Mouse (Mus musculus) granulocyte monocyte progenitor cell, adult 5-6 weeks (primary cell): Measurements from ENCODE around the gene Lcp2. TPM values are rescaled to one million over a fixed set of nuclear protein-coding genes. Genes with fewer than 3 reads are reported as not detected.

Source experiments
- ATAC-seq: replicated peaks from 2 replicates; pipeline ENCODE4 v1.8.0; 2016; ENCODE audit warnings: mild to moderate bottlenecking, moderate TSS enrichment, inconsistent platforms; ENCODE audit not compliant: poor library complexity, severe bottlenecking
- total RNA-seq, 2 experiments: library from RNA; stranded (forward) in 1 of 2; stranded (reverse) in 1 of 2; fragments of 200-712, 200-1000 nt in 1 of 2; fragments of >200 nt in 1 of 2; fragmentation: Nextera tagmentation in 1 of 2; gene quantifications; 2 replicates each; pipeline ENCODE4 v1.2.3; 2014 to 2017

The Lcp2 gene
- total RNA-seq, 2 experiments from 2014 or later: 34.6 to 55.4 TPM

- no peak for ATAC-seq
These were observed 6.7 kb upstream of the Lcp2 start for GRCm38 (mm10) chr11:34040061-34040460.

- ATAC-seq: no peak
These were observed 3.9 kb upstream of the Lcp2 start for GRCm38 (mm10) chr11:34042808-34043207.

- no peak for ATAC-seq
These were observed 820 bp downstream of the Lcp2 start for GRCm38 (mm10) chr11:34047542-34047937.

- ATAC-seq: peak; percentile 30
These were observed 1.8 kb downstream of the Lcp2 start for GRCm38 (mm10) chr11:34048375-34049124.

GRCm38 (mm10) chr11:34049125-34049379 lies 2.3 kb downstream of the Lcp2 start:
- ATAC-seq: no peak

- no peak for ATAC-seq
These were observed 3.3 kb downstream of the Lcp2 start for GRCm38 (mm10) chr11:34050063-34050462.

- peak; percentile 21 for ATAC-seq
These were observed 3.9 kb downstream of the Lcp2 start for GRCm38 (mm10) chr11:34050643-34051042.

GRCm38 (mm10) chr11:34053031-34053818 lies 6.5 kb downstream of the Lcp2 start:
- peak; percentile 75 for ATAC-seq

- ATAC-seq: peak; percentile 64
These were observed 7.5 kb downstream of the Lcp2 start for GRCm38 (mm10) chr11:34054031-34054727.

GRCm38 (mm10) chr11:34056715-34057114 lies 10.0 kb downstream of the Lcp2 start:
- ATAC-seq: no peak

GRCm38 (mm10) chr11:34058332-34058731 lies 11.6 kb downstream of the Lcp2 start:
- no peak for ATAC-seq

GRCm38 (mm10) chr11:34058960-34059359 lies 12.2 kb downstream of the Lcp2 start:
- no peak for ATAC-seq

- no peak for ATAC-seq
These were observed 15.0 kb downstream of the Lcp2 start for GRCm38 (mm10) chr11:34061740-34062139.

- ATAC-seq: no peak
These were observed 16.5 kb downstream of the Lcp2 start for GRCm38 (mm10) chr11:34063257-34063656.

GRCm38 (mm10) chr11:34063702-34064485 lies 17.2 kb downstream of the Lcp2 start:
- peak; percentile 85 for ATAC-seq

- ATAC-seq: no peak
These were observed 23.9 kb downstream of the Lcp2 start for GRCm38 (mm10) chr11:34070596-34070995.

- ATAC-seq: peak; percentile 90
These were observed 25.6 kb downstream of the Lcp2 start for GRCm38 (mm10) chr11:34072309-34072708.

- ATAC-seq: peak; percentile 47
These were observed 27.1 kb downstream of the Lcp2 start for GRCm38 (mm10) chr11:34073776-34074175.

- ATAC-seq: no peak
These were observed 31.1 kb downstream of the Lcp2 start for GRCm38 (mm10) chr11:34077870-34078269.

GRCm38 (mm10) chr11:34078581-34078980 lies 31.9 kb downstream of the Lcp2 start:
- no peak for ATAC-seq
